Mouse (Mus musculus) embryonic fibroblast, embryonic 13.5 days (primary cell): ENCODE results near the gene Apbb1ip. TPM values are rescaled to one million over a fixed set of nuclear protein-coding genes. Genes with fewer than 3 reads are reported as not detected.

Experiments used
- H3K27ac ChIP-seq: 2 replicates; pipeline ENCODE4 v1.5.1; 2012; ENCODE audit warnings: low read length, control low read depth, inconsistent platforms; ENCODE audit not compliant: insufficient read depth
- H3K4me1 ChIP-seq: 2 replicates; pipeline ENCODE4 v1.6.1; 2011; ENCODE audit warnings: low read length; ENCODE audit not compliant: control insufficient read depth, insufficient read depth
- H3K4me3 ChIP-seq: 2 replicates; pipeline ENCODE4 v1.5.1; 2011; ENCODE audit warnings: mild to moderate bottlenecking, control low read depth, low read length; ENCODE audit not compliant: insufficient read depth
- CTCF ChIP-seq: IDR thresholded peaks from 2 replicates; pipeline ENCODE4 v1.5.1; 2011; ENCODE audit warnings: mild to moderate bottlenecking, control low read depth, low read length, moderate library complexity, borderline replicate concordance; ENCODE audit not compliant: insufficient read depth
- POLR2A ChIP-seq: IDR thresholded peaks from 2 replicates; pipeline ENCODE4 v1.6.1; 2011; ENCODE audit warnings: low read depth, mild to moderate bottlenecking, control low read depth, low read length, moderate library complexity
- polyA plus RNA-seq: library from polyadenylated mRNA; stranded (reverse); fragments of >200 nt; gene quantifications from 2 replicates; pipeline ENCODE4 v1.2.4, GENCODE M21; 2011; ENCODE audit warnings: low read depth; ENCODE audit not compliant: missing spikeins, insufficient read length

The Apbb1ip gene
- polyA plus RNA-seq, 1 experiment = 34.8 TPM

DNA sequence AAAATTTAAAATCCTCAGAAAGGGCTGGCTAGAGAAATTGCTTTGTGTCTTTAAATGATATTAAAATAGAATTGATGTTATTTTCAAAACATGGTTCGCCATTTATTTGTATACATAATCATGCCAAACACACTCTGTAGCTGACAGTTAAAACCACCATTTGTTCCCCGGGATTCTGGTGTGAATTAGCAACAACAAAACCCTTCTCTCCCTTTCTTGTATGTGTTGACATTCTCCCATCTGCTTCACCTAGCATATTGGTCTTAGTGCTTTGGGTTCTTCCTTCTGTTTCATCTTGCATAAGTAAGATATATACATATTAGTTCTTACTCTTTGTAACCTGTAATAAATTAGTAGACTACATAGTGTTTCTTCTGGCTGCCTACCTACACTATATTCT is 144.8 kb downstream of the Apbb1ip start:
- TF ChIP-seq POLR2A (no peak), CTCF (no peak)
- Histone ChIP-seq H3K4me3 (no peak overlapping the region), H3K4me1 (no peaks in the 10 kb centered on the region), H3K27ac (no peak overlapping the region)

Other genes with a start within 250 kb of the Apbb1ip start
- 0.09 TPM in 1 of 2 replicates, not detected in the other for gene Gad2, start 151.9 kb upstream of the Apbb1ip start, polyA plus RNA-seq
- gene Pdss1, start 121.4 kb downstream of the Apbb1ip start, polyA plus RNA-seq = 10.7 and 15.1 TPM in 2 replicates